Mouse (Mus musculus): ENCODE results near the gene Ppp1r14a. TPM values are rescaled to one million over a fixed set of nuclear protein-coding genes. Genes with fewer than 3 reads are reported as not detected.
A peak's percentile ranks its signal among the peaks of the same experiment; 100 is the strongest.

The Ppp1r14a gene
- polyA plus RNA-seq, 1 experiment from 2014 or later = 64.8 TPM

DNA sequence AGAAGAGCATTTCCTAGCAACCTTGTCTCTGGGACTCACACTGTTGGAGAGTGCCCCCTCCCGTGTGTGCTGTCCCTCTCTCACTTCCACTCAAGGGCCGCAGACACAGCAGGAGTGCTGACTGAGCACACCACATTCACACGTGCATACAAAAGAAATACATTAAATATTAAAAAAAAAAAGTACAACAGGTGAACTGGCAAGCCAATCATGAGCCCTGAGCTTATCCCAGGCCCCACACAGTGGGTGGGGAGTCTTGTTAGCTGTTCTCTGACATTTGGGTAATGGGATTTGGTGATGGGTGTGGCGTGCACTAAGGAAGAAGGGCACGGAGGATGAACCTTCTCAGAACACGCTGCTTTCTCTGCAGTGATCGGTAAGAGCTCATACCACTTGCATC lies 13.5 kb downstream of the Ppp1r14a start:
- 0 out of 2 replicates have a peak, but pooled peaks cover 2% of the 10 kb centered on the region for H3K4me1 ChIP-seq (replicated peaks; ENCODE audit: control insufficient read depth, insufficient read depth)
- H3K27ac ChIP-seq (replicated peaks) = no peak overlapping the region
- 64% methylated on average over 7 of the region's 7 CpGs for WGBS
- no peaks in the 10 kb centered on the region for H3K36me3 ChIP-seq (ENCODE audit: control insufficient read depth, insufficient read depth, low read length)
- no peak overlapping the region for H3K4me2 ChIP-seq (replicated peaks; ENCODE audit: low read depth)
- H3K9me3 ChIP-seq (ENCODE audit: control insufficient read depth, low read length) = no peaks in the 10 kb centered on the region
- TF ChIP-seq EP300 (optimal IDR thresholded peaks at IDR 0.05) (no peak), CTCF (IDR thresholded peaks at IDR 0.05; ENCODE audit: low read depth) (no peak)
- no peak for ATAC-seq (ENCODE audit: low FRiP score, low TSS enrichment)
- no peaks in the 10 kb centered on the region for H3K27me3 ChIP-seq (ENCODE audit: control insufficient read depth, insufficient read depth, low read length)
- H3K4me3 ChIP-seq (ENCODE audit: low read depth, low read length) = no peak overlapping the region
- DNase-seq (ENCODE audit: low spot score) = no peak
- H3K9ac ChIP-seq (ENCODE audit: low read length) = no peak overlapping the region

DNA sequence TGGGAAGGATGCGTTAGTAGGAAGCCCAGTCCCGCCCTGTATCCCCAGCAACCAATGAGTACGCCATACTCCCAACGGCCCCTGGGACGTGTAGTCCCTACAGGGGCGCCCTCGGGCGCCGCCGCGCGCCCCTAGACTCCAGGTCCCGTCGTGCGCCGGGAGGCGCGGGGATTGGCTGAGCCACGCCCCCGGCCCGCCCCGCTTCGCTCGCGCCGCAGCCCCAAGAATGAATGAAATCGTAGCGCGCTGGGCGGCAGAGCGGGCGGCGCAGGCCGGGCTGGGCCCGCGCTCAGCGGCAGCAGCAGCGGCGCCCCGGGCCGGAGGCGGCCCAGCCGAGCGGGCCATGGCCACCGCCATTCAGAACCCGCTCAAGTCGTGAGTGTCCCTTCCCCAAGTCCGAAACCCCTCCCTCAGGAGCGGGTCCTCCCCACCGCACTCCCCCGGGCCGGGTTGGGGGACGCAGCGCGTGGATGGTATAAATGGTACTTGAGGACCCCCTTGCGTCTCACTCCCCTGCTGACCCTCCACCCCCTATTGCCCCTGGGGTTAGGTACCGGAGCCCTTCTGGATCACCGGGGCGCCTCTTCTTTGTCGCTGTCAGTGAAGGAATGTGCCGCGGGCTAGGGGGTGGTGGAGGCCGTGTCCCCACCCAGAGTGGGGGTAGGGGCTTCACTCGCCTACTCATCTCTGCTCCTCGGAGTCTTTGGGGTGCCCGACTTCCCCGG lies 14.8 kb downstream of the Ppp1r14a start, which contains the start of gene Dpf1:
Gene Dpf1 (plus strand): TSS at position 214 of the 725 bp plus-strand sequence.
- Histone ChIP-seq H3K4me2 (replicated peaks; ENCODE audit: low read depth) (peak within 1 kb of the TSS; percentile 89), H3K9ac (ENCODE audit: low read length) (peak within 1 kb of the TSS; percentile 51), H3K36me3 (ENCODE audit: control insufficient read depth, insufficient read depth, low read length) (no peaks in the 10 kb centered on the region), H3K4me1 (replicated peaks; ENCODE audit: control insufficient read depth, insufficient read depth) (0 out of 2 replicates have a peak, but pooled peaks cover 2% of the 10 kb centered on the region), H3K9me3 (ENCODE audit: control insufficient read depth, low read length) (no peaks in the 10 kb centered on the region), H3K4me3 (ENCODE audit: low read depth, low read length) (peak within 1 kb of the TSS; percentile 41), H3K27me3 (ENCODE audit: control insufficient read depth, insufficient read depth, low read length) (no peaks in the 10 kb centered on the region), H3K27ac (replicated peaks) (no peak within 1 kb of the TSS)
- DNase-seq (ENCODE audit: low spot score) (peak; percentile 89), ATAC-seq (ENCODE audit: low FRiP score, low TSS enrichment) (peak; percentile 85)
- TF ChIP-seq CTCF (IDR thresholded peaks at IDR 0.05; ENCODE audit: low read depth) (peak; percentile 39; the same call in 1 of the 2 replicates), EP300 (optimal IDR thresholded peaks at IDR 0.05) (no peak)
- under 1% methylated on average over 64 of the region's 67 CpGs for WGBS

DNA sequence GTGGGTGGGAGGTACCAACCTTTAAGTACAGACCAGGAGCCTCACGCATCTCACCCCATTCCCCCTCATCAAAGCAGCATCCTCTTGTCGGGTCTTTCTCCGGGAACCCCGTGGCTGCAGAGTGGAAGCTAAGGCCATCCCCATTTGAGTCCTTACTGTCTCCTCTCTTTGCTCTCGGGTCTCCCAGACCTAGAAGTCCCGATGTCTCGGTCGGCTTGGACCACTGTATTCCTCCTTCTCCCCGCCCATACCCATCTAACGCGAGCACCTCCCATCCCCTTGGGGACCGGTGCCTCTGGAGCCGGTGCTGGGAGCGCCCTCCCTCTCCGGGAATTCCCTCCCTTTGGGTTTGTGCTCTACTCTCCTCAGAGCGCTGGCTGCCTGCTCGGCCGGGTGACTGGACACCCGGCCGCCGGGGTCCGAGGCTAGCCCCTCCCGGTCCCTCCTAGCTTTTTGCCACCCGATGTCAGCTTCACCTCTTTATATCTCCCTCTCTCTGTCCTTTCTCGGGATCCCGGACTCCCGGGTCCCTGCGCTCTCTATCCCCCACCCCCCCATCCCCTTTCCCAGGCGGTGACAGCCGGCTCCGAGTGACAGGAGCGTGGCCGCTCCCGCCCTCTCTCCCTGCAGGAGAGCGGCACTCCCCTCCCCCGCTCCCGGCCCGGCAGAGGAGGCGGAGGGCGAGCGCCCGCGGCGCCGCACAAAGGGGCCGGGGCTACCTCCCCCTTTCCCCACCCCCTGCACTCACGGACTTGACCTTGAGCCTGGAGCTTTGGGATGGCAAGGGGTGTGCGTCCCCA lies 15.6 kb downstream of the Ppp1r14a start:
- no peak for TF ChIP-seq CTCF (IDR thresholded peaks at IDR 0.05; ENCODE audit: low read depth)
- no peak for TF ChIP-seq EP300 (optimal IDR thresholded peaks at IDR 0.05)
- WGBS = 1% methylated on average over 48 of the region's 48 CpGs
- H3K4me3 ChIP-seq (ENCODE audit: low read depth, low read length) = peak overlapping the region; percentile 41
- H3K27ac ChIP-seq (replicated peaks) = no peak overlapping the region
- no peak for ATAC-seq (ENCODE audit: low FRiP score, low TSS enrichment)
- H3K4me2 ChIP-seq (replicated peaks; ENCODE audit: low read depth) = peak overlapping the region; percentile 89
- no peaks in the 10 kb centered on the region for H3K9me3 ChIP-seq (ENCODE audit: control insufficient read depth, low read length)
- no peaks in the 10 kb centered on the region for H3K36me3 ChIP-seq (ENCODE audit: control insufficient read depth, insufficient read depth, low read length)
- H3K27me3 ChIP-seq (ENCODE audit: control insufficient read depth, insufficient read depth, low read length) = no peaks in the 10 kb centered on the region
- no peak for DNase-seq (ENCODE audit: low spot score)
- 0 out of 2 replicates have a peak, but pooled peaks cover 2% of the 10 kb centered on the region for H3K4me1 ChIP-seq (replicated peaks; ENCODE audit: control insufficient read depth, insufficient read depth)
- peak overlapping the region; percentile 23; the same call in 1 of the 2 replicates for H3K9ac ChIP-seq (ENCODE audit: low read length)

DNA sequence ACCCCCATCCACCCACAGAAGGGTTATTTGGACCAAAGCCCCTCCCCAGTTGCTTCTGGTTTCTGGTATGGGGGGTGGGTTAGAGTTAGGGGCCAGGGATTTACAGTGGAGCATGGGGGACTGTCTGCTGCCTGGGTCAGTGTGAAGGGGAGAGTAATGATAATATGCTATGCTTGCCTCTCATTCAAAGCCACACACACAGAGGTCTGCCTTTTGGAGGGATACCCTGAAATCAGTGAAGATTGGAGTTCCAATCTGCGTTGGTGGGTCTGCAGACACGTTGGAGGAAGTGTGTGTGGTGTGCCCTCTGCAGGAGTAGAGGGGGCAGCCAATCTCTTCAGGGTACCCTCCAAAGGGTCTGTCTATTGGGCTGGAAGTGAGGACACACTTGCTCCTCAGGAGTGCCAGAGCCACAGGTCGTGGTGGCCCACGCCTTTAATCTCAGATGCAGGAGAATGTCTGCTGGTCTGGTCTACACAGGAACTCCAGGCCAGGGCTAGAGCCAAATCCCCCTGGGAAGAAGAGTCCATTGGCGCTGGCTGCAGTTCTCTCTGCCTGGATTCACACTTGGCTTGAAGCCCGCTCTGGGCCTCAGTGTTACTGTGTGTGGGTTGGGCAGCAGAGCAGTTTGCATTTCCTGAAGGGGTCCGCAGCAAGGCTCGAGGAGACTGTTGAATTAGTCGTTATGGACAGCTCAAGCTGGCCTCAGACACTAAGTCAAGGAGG lies 16.3 kb downstream of the Ppp1r14a start:
- peak overlapping the region; percentile 89 for H3K4me2 ChIP-seq (replicated peaks; ENCODE audit: low read depth)
- 56% methylated on average over 9 of the region's 9 CpGs for WGBS
- H3K36me3 ChIP-seq (ENCODE audit: control insufficient read depth, insufficient read depth, low read length) = no peaks in the 10 kb centered on the region
- peak overlapping the region; percentile 41 for H3K4me3 ChIP-seq (ENCODE audit: low read depth, low read length)
- no peaks in the 10 kb centered on the region for H3K9me3 ChIP-seq (ENCODE audit: control insufficient read depth, low read length)
- peak overlapping the region; percentile 23; the same call in 1 of the 2 replicates for H3K9ac ChIP-seq (ENCODE audit: low read length)
- H3K4me1 ChIP-seq (replicated peaks; ENCODE audit: control insufficient read depth, insufficient read depth) = 0 out of 2 replicates have a peak, but pooled peaks cover 2% of the 10 kb centered on the region
- no peak for DNase-seq (ENCODE audit: low spot score)
- no peak overlapping the region for H3K27ac ChIP-seq (replicated peaks)
- TF ChIP-seq EP300 (optimal IDR thresholded peaks at IDR 0.05) = no peak
- TF ChIP-seq CTCF (IDR thresholded peaks at IDR 0.05; ENCODE audit: low read depth) = no peak
- H3K27me3 ChIP-seq (ENCODE audit: control insufficient read depth, insufficient read depth, low read length) = no peaks in the 10 kb centered on the region
- no peak for ATAC-seq (ENCODE audit: low FRiP score, low TSS enrichment)

DNA sequence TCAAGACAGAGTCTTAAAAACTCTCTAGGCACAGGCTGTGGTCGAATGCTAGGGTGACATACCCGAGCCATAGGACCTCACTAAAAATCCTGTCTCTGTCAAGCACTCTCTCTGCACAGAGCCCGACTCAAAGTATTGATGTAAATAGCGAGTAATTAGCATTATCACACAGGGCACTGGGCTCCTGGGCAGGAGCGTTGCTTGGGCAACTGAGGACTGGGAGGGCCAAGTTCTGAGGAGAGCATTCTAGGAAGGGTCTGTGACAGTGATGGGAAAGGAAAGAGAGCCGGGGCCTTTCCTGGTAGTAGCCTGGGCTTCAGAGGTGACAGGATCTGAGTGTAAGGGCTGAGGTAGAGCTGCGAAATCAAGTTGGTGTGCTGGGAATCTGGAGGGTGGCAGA lies 17.0 kb downstream of the Ppp1r14a start:
- TF ChIP-seq EP300 (optimal IDR thresholded peaks at IDR 0.05) (no peak), CTCF (IDR thresholded peaks at IDR 0.05; ENCODE audit: low read depth) (no peak)
- Histone ChIP-seq H3K4me2 (replicated peaks; ENCODE audit: low read depth) (no peak overlapping the region), H3K27ac (replicated peaks) (no peak overlapping the region), H3K9me3 (ENCODE audit: control insufficient read depth, low read length) (no peaks in the 10 kb centered on the region), H3K27me3 (ENCODE audit: control insufficient read depth, insufficient read depth, low read length) (no peaks in the 10 kb centered on the region), H3K4me3 (ENCODE audit: low read depth, low read length) (no peak overlapping the region), H3K36me3 (ENCODE audit: control insufficient read depth, insufficient read depth, low read length) (no peaks in the 10 kb centered on the region), H3K4me1 (replicated peaks; ENCODE audit: control insufficient read depth, insufficient read depth) (0 out of 2 replicates have a peak, but pooled peaks cover 2% of the 10 kb centered on the region), H3K9ac (ENCODE audit: low read length) (no peak overlapping the region)
- DNase-seq (ENCODE audit: low spot score) (no peak), ATAC-seq (ENCODE audit: low FRiP score, low TSS enrichment) (no peak)
- WGBS = 76% methylated on average over 7 of the region's 7 CpGs

All from stomach, postnatal 0 days (tissue).